30 mouse cellular contexts compared by ENCODE assay signal in genomic region chr11:121529747-121530146, GRCm38 (mm10). TPM values are rescaled to one million over a fixed set of nuclear protein-coding genes. Genes with fewer than 3 reads are reported as not detected.
DNase-seq lines count a peak whose midpoint lies in the region; ATAC-seq and TF ChIP-seq lines count a peak whose summit lies in the region.
"Had no signal": no experiment of that assay in that cellular context is flagged by ENCODE, and none has a peak within 500 bp of the region (broad histone marks: within the 10 kb centered on the region; RNA-seq: fewer than 3 reads in every experiment).

No protein-coding gene starts in this region.

- 57% methylated on average over 3 of the region's 3 CpGs for WGBS in liver, embryonic 13.5 days (ENCODE audit: insufficient replicate concordance)
- 70% methylated on average over 3 of the region's 3 CpGs for WGBS in liver, postnatal 0 days (ENCODE audit: insufficient replicate concordance)
- WGBS in stomach, postnatal 0 days, result 78% methylated on average over 3 of the region's 3 CpGs

- no peaks in the 10 kb centered on the region for H3K27me3 ChIP-seq in liver, embryonic 13.5 days
- H3K27me3 ChIP-seq in liver, postnatal 0 days (ENCODE audit: insufficient read depth, low read length), result no peaks in the 10 kb centered on the region
- H3K27me3 ChIP-seq in stomach, postnatal 0 days (ENCODE audit: control insufficient read depth, insufficient read depth, low read length), result no peaks in the 10 kb centered on the region
- H3K27me3 ChIP-seq: forebrain, embryonic 15.5 days; hindbrain, embryonic 13.5 days; lung, embryonic 15.5 days; midbrain, embryonic 15.5 days had no signal

- H3K36me3 ChIP-seq in liver, embryonic 13.5 days, result no peaks in the 10 kb centered on the region
- H3K36me3 ChIP-seq in liver, postnatal 0 days (replicated peaks; ENCODE audit: insufficient read depth, low read length), result no peaks in the 10 kb centered on the region
- no peaks in the 10 kb centered on the region for H3K36me3 ChIP-seq in stomach, postnatal 0 days (ENCODE audit: control insufficient read depth, insufficient read depth, low read length)
- H3K36me3 ChIP-seq: forebrain, embryonic 10.5 days; forebrain, embryonic 15.5 days; hindbrain, embryonic 13.5 days; lung, embryonic 15.5 days; midbrain, embryonic 10.5 days; midbrain, embryonic 15.5 days had no signal

- no peak for DNase-seq in liver, embryonic 13.5 days
- DNase-seq in liver, result no peak
- DNase-seq in liver, postnatal 0 days, result no peak
- DNase-seq in stomach, postnatal 0 days (ENCODE audit: low spot score), result no peak
- no peak for DNase-seq in embryo, embryonic 10.5 days (ENCODE audit: low spot score)
- no peak for DNase-seq in left cerebral cortex, adult 8-10 months (ENCODE audit: low spot score in 2 of 2)
- DNase-seq: adrenal gland, adult 8-10 months; cerebellum, adult 9-10 months; gastrocnemius, postnatal 25 days; heart, adult 11 months; heart, postnatal 36 days; kidney, adult 9 months; kidney, postnatal 10 days; layer of hippocampus, adult 9-11 months; lung, postnatal 36 days; right cerebral cortex, postnatal 25 days; thymus, adult 2 months; thymus, postnatal 36 days had no signal

- no peak overlapping the region for H3K4me2 ChIP-seq in liver, embryonic 13.5 days
- H3K4me2 ChIP-seq in liver, postnatal 0 days (ENCODE audit: low read depth, low read length), result no peak overlapping the region
- no peak overlapping the region for H3K4me2 ChIP-seq in stomach, postnatal 0 days (replicated peaks; ENCODE audit: low read depth)
- H3K4me2 ChIP-seq: forebrain, embryonic 15.5 days; hindbrain, embryonic 13.5 days; lung, embryonic 15.5 days; midbrain, embryonic 15.5 days had no signal

- peak overlapping the region; percentile 3; the same call in 1 of the 2 replicates for H3K9ac ChIP-seq in liver, embryonic 13.5 days
- no peak overlapping the region for H3K9ac ChIP-seq in liver, postnatal 0 days (replicated peaks)
- no peak overlapping the region for H3K9ac ChIP-seq in stomach, postnatal 0 days (ENCODE audit: low read length)
- H3K9ac ChIP-seq: forebrain, embryonic 15.5 days; hindbrain, embryonic 13.5 days; lung, embryonic 15.5 days; midbrain, embryonic 15.5 days had no signal

- no peaks in the 10 kb centered on the region for H3K9me3 ChIP-seq in liver, embryonic 13.5 days (replicated peaks)
- no peaks in the 10 kb centered on the region for H3K9me3 ChIP-seq in liver, postnatal 0 days (ENCODE audit: low read length)
- no peaks in the 10 kb centered on the region for H3K9me3 ChIP-seq in stomach, postnatal 0 days (ENCODE audit: control insufficient read depth, low read length)
- H3K9me3 ChIP-seq: forebrain, embryonic 10.5 days; forebrain, embryonic 15.5 days; heart, embryonic 10.5 days; hindbrain, embryonic 13.5 days; lung, embryonic 15.5 days; midbrain, embryonic 10.5 days; midbrain, embryonic 15.5 days had no signal

- no peak for TF ChIP-seq EP300 in liver, postnatal 0 days (IDR thresholded peaks at IDR 0.05; ENCODE audit: low read depth)
- no peak for TF ChIP-seq EP300 in stomach, postnatal 0 days (optimal IDR thresholded peaks at IDR 0.05)

- peaks cover 12% of the 10 kb centered on the region for H3K4me1 ChIP-seq in liver, embryonic 13.5 days (replicated peaks)
- no peaks in the 10 kb centered on the region for H3K4me1 ChIP-seq in liver, postnatal 0 days (ENCODE audit: insufficient read depth)
- no peaks in the 10 kb centered on the region for H3K4me1 ChIP-seq in stomach, postnatal 0 days (replicated peaks; ENCODE audit: control insufficient read depth, insufficient read depth)
- H3K4me1 ChIP-seq: forebrain, embryonic 15.5 days; heart, embryonic 10.5 days; hindbrain, embryonic 13.5 days; lung, embryonic 15.5 days; midbrain, embryonic 10.5 days; midbrain, embryonic 15.5 days had no signal

- no peak for ATAC-seq in liver, embryonic 13.5 days (ENCODE audit: low read depth)
- ATAC-seq in common myeloid progenitor, adult 5-6 weeks (replicated peaks; ENCODE audit: low read depth, poor library complexity, severe bottlenecking), result peak; percentile 90
- ATAC-seq in liver, postnatal 0 days, result peak; percentile 44; the same call in 1 of the 2 replicates
- ATAC-seq in stomach, postnatal 0 days (ENCODE audit: low FRiP score, low TSS enrichment), result no peak
- ATAC-seq: activated CD4-positive, CD25-positive, alpha-beta regulatory T cell, adult 4 months; forebrain, embryonic 15.5 days; intestine, embryonic 16.5 days; midbrain, embryonic 15.5 days had no signal

- TF ChIP-seq CTCF in liver, postnatal 0 days (IDR thresholded peaks at IDR 0.05; ENCODE audit: low read depth), result no peak
- no peak for TF ChIP-seq CTCF in stomach, postnatal 0 days (IDR thresholded peaks at IDR 0.05; ENCODE audit: low read depth)

- H3K27ac ChIP-seq in liver, embryonic 13.5 days, result peak overlapping the region; percentile 29
- no peak overlapping the region for H3K27ac ChIP-seq in liver, postnatal 0 days (ENCODE audit: low read depth)
- peak overlapping the region; percentile 61 for H3K27ac ChIP-seq in stomach, postnatal 0 days (replicated peaks)
- H3K27ac ChIP-seq: forebrain, embryonic 10.5 days; forebrain, embryonic 15.5 days; heart, embryonic 10.5 days; hindbrain, embryonic 13.5 days; lung, embryonic 15.5 days; midbrain, embryonic 10.5 days; midbrain, embryonic 15.5 days had no signal

- H3K4me3 ChIP-seq in liver, embryonic 13.5 days (replicated peaks), result no peak overlapping the region
- no peak overlapping the region for H3K4me3 ChIP-seq in liver, postnatal 0 days (ENCODE audit: low read depth, low read length)
- H3K4me3 ChIP-seq in stomach, postnatal 0 days (ENCODE audit: low read depth, low read length), result no peak overlapping the region
- H3K4me3 ChIP-seq: forebrain, embryonic 10.5 days; forebrain, embryonic 15.5 days; heart, embryonic 10.5 days; hindbrain, embryonic 13.5 days; lung, embryonic 15.5 days; midbrain, embryonic 10.5 days; midbrain, embryonic 15.5 days had no signal

RNA-seq across cellular contexts. Expression of gene Zfp750, which starts 10.6 kb away (rescaled TPM):
- 0.22 and 0.30 TPM in 2 replicates for polyA plus RNA-seq in liver, embryonic 13.5 days (2015; fragmentation: Nextera tagmentation; extraction: Ambion mirVana)
- not detected in 2 replicates for total RNA-seq in common myeloid progenitor, adult 5-6 weeks (2017)
- 2.5 TPM in 2 replicates for polyA plus RNA-seq in liver, postnatal 0 days (2015; fragmentation: Nextera tagmentation; extraction: Ambion mirVana)
- polyA plus RNA-seq in stomach, postnatal 0 days (2015; fragmentation: Nextera tagmentation; extraction: Ambion mirVana), result 19.2 and 22.7 TPM in 2 replicates
- total RNA-seq in left cerebral cortex, adult 8-10 months (2022), result under 1 TPM; 0.14 to 0.30 (median 0.15) TPM
- total RNA-seq: heart, postnatal 36 days; left cerebral cortex, postnatal 14 days; neutrophil, adult 5-6 weeks had no signal

Comparison
In these comparisons a context has a peak if more than half of its experiments do, and no peak if none do; other contexts are left out.
1. ATAC-seq: peak in common myeloid progenitor, adult 5-6 weeks (single experiment) and liver, postnatal 0 days (single experiment); none in liver, embryonic 13.5 days (single experiment) and stomach, postnatal 0 days (single experiment).